Mouse (Mus musculus) kidney, adult 2 months (tissue): ENCODE measurements around the gene Jph2. TPM values are rescaled to one million over a fixed set of nuclear protein-coding genes. Genes with fewer than 3 reads are reported as not detected.
A peak's percentile ranks its signal among the peaks of the same experiment; 100 is the strongest.

Source experiments
- DNase-seq: peaks from one replicate; pipeline ENCODE4 v3.0.0; 2021
- H3K27ac ChIP-seq: fragments of 200-500 bp; 2 replicates; pipeline ENCODE4 v1.5.1; 2012; ENCODE audit warnings: low read depth, low read length, control low read depth, inconsistent platforms; ENCODE audit not compliant: insufficient read depth
- H3K27me3 ChIP-seq: fragments of 200-500 bp; replicated peaks from 2 replicates; pipeline ENCODE4 v1.6.1; 2012; ENCODE audit warnings: mild to moderate bottlenecking, moderate library complexity, low read length, inconsistent platforms; ENCODE audit not compliant: control insufficient read depth, insufficient read depth
- H3K36me3 ChIP-seq: fragments of 200-500 bp; 2 replicates; pipeline ENCODE4 v1.6.1; 2012; ENCODE audit warnings: mild to moderate bottlenecking, moderate library complexity, low read length, inconsistent platforms; ENCODE audit not compliant: control insufficient read depth, insufficient read depth
- H3K4me1 ChIP-seq: fragments of 200-500 bp; 2 replicates; pipeline ENCODE4 v1.6.1; 2011; ENCODE audit warnings: low read length; ENCODE audit not compliant: control insufficient read depth, insufficient read depth
- H3K4me3 ChIP-seq: fragments of 200-500 bp; 2 replicates; pipeline ENCODE4 v1.5.1; 2011; ENCODE audit warnings: mild to moderate bottlenecking, low read depth, low read length, control low read depth; ENCODE audit not compliant: insufficient read depth
- CTCF ChIP-seq: fragments of 200-500 bp; conservative IDR thresholded peaks from 2 replicates; pipeline ENCODE4 v1.5.1; 2011; ENCODE audit warnings: low read depth, mild to moderate bottlenecking, control low read depth, low read length, moderate library complexity, mixed read lengths; ENCODE audit not compliant: insufficient read depth, insufficient read length
- POLR2A ChIP-seq: fragments of 200-500 bp; IDR thresholded peaks from one replicate; pipeline ENCODE4 v1.6.1; 2011; ENCODE audit warnings: low read depth, low read length, control low read depth
- WGBS: fragments of 180-500 bp; shearing (Covaris S2); methylation state at CpG from one replicate; pipeline ENCODE4 v1.1.7; 2018; 5-methylcytosine and 5-hydroxymethylcytosine counted together
- polyA plus RNA-seq: library from polyadenylated mRNA; depleted of rRNA; stranded (reverse); fragments of >200 nt; gene quantifications from 2 replicates; pipeline ENCODE4 v1.2.3, GENCODE M21; 2012

Jph2 gene
- polyA plus RNA-seq, 1 experiment, result 3.8 TPM

- no peak for DNase-seq
- 50% methylated on average over 33 of the region's 33 CpGs for WGBS
- Histone ChIP-seq H3K4me1 (no peaks in the 10 kb centered on the region), H3K27ac (no peak overlapping the region), H3K4me3 (no peak overlapping the region), H3K27me3 (no peaks in the 10 kb centered on the region), H3K36me3 (no peaks in the 10 kb centered on the region)
- TF ChIP-seq POLR2A, result no peak
- TF ChIP-seq CTCF, result no peak
Measured at GRCm38 (mm10) chr2:163376082-163376481, 21.7 kb downstream of the Jph2 start.

- no peaks in the 10 kb centered on the region for H3K27me3 ChIP-seq
- no peaks in the 10 kb centered on the region for H3K4me1 ChIP-seq
- no peak overlapping the region for H3K27ac ChIP-seq
- no peak for TF ChIP-seq POLR2A
- no peak for TF ChIP-seq CTCF
- no peak overlapping the region for H3K4me3 ChIP-seq
- WGBS, result 59% methylated on average over 35 of the region's 35 CpGs
- H3K36me3 ChIP-seq, result no peaks in the 10 kb centered on the region
- DNase-seq, result no peak
Measured at GRCm38 (mm10) chr2:163375468-163375867, 22.3 kb downstream of the Jph2 start.

DNA sequence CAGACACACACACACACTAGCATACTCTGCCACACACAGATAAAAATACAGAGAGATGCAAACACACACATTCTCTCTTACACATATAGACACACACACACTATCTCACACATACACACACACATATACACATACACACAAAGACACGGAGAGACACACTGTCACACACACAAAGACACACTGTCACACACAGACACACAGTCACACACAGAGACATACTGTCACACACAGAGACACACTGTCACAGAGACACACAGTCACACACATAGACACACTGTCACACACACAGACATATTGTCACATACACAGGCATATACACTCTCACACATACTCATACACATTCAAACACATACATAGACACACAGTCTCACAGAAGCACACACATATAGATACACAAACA is 25.2 kb downstream of the Jph2 start:
- Histone ChIP-seq H3K4me3 (no peak overlapping the region), H3K27ac (no peak overlapping the region), H3K36me3 (no peaks in the 10 kb centered on the region), H3K27me3 (no peaks in the 10 kb centered on the region), H3K4me1 (no peaks in the 10 kb centered on the region)
- TF ChIP-seq POLR2A (no peak), CTCF (no peak)
- 96% methylated on average over 1 of the region's 1 CpGs for WGBS
- no peak for DNase-seq

GRCm38 (mm10) chr2:163370175-163370574 is 27.6 kb downstream of the Jph2 start:
- Histone ChIP-seq H3K27ac (no peak overlapping the region), H3K4me1 (no peaks in the 10 kb centered on the region), H3K36me3 (no peaks in the 10 kb centered on the region), H3K27me3 (no peaks in the 10 kb centered on the region), H3K4me3 (no peak overlapping the region)
- peak; percentile 4 for DNase-seq
- TF ChIP-seq POLR2A, result no peak
- TF ChIP-seq CTCF, result no peak
- WGBS, result 23% methylated on average over 4 of the region's 4 CpGs

DNA sequence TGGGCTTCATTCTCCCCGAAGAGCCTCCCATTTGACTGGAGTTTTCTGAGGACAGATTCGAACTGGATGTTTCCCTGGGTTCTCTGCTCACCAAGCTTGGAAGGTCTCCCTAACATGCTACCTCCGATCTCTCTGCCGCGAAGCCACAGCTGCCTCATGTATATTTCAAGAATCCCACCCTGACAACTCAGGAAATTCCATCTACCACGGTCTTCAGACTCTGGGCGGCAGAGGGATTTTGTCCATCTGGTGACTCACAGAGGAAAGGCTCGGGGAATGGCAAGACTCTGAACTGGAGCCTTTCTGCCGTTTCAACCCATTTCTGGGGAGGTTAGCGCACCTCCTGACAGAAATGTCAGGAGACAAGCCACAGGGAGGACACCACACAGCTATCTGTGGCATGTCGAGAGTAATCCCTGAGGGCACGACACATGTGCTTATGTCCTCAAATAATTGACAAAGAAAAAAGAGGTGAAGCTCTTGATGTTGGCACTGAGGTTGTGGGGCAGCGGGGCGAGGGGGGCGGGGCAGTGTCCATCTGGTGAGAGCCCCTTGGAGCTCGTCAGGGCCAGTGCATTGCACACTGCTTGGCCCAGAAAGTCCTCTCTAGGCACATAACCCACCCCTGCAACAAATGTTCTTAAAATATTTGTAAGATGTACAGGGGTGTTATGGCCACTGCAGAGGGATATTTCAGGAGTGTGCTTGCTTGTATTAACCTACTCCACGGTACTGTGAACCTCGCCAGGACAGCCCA is 32.8 kb downstream of the Jph2 start:
- no peak for TF ChIP-seq POLR2A
- TF ChIP-seq CTCF, result no peak
- no peak for DNase-seq
- no peak overlapping the region for H3K4me3 ChIP-seq
- no peaks in the 10 kb centered on the region for H3K4me1 ChIP-seq
- no peak overlapping the region for H3K27ac ChIP-seq
- no peaks in the 10 kb centered on the region for H3K27me3 ChIP-seq
- no peaks in the 10 kb centered on the region for H3K36me3 ChIP-seq
- 59% methylated on average over 18 of the region's 18 CpGs for WGBS

- TF ChIP-seq CTCF (no peak), POLR2A (no peak)
- no peak for DNase-seq
- no peaks in the 10 kb centered on the region for H3K36me3 ChIP-seq
- no peak overlapping the region for H3K4me3 ChIP-seq
- H3K27ac ChIP-seq, result no peak overlapping the region
- WGBS, result 75% methylated on average over 12 of the region's 12 CpGs
- no peaks in the 10 kb centered on the region for H3K4me1 ChIP-seq
- no peaks in the 10 kb centered on the region for H3K27me3 ChIP-seq
Measured at GRCm38 (mm10) chr2:163362940-163363921, 34.6 kb downstream of the Jph2 start.

DNA sequence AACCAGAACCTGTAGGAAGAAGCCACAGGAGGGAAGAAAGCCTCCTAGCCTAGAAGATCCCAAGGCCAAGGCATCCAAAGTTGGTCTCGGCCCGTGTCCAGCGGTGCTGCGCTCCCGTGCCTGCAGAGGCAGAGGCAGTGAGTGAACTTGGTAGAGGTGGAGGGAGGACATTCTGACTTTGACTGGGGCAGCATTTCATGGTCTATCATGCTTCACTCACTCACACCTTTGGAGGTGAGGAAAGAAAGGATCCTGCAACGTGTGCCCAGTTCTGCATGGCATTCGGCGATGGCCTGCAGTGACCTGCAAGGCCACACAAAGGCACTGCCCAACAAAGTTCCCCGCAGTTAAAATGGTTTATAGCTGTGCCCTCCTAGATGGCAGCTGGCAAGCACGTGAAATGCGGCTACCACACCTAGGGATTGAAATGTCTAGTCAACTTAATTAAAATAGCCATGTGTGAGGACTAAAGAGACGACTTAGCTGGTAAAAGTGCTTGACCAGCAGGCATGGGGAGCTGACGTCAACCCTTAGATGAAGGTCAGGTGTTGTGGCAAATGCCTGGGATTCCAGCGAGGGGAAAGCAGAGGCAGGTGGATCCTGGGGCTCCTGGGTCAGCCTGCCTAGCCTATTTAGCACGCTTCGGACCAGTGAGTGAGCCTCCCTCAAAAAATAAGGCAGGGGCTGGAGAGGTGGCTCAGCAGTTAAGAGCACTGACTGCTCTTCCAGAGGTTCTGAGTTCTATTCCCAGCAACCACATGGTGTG is 36.8 kb downstream of the Jph2 start:
- 66% methylated on average over 16 of the region's 16 CpGs for WGBS

More for the DNA sequence above, 36.8 kb downstream of the Jph2 start:
- TF ChIP-seq CTCF, result no peak
- TF ChIP-seq POLR2A, result no peak
- Histone ChIP-seq H3K27me3 (no peaks in the 10 kb centered on the region), H3K36me3 (no peaks in the 10 kb centered on the region), H3K4me1 (no peaks in the 10 kb centered on the region), H3K4me3 (no peak overlapping the region), H3K27ac (no peak overlapping the region)
- no peak for DNase-seq
